Mouse (Mus musculus): Measurements from ENCODE around the gene Farp1.
"Not testable (repeated sequence)": the region's sequence is repeated elsewhere in the genome, so short reads cannot be mapped to it uniquely, and the experiment has no call there.

Gene Farp1

DNA sequence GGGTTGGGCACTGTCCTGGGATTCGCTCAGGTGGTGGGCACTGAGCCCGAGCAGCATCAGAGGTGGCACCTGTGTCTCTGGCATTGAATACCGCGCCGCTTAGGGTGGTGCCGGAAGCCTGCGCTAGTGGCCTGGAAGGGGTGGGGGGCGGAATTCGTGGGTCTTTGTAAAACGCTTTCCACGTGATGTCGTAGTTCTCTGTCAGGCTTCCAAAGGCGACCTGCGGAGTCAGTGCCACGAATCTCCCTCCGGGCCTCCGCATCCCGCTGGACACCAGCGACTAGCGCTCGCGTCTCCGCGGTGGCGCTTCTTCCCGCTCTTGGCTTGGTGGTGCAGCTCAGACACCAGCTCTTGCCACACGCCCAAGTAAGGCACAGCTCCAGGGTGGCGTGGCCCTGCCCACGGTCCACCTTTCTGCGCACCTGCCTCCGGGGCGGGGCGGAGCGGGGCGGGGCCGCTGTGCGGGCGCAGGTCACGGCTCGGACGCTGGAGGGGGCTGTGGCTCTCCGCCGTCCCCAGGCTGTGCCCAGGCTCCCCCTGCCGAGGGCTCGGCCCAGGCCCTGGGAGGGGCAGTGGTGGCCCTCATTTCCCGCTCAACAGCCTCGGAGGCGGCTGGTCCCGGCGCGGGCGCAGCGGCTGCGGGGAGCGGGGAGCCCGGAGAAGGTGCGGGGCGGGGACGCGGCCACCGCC lies at the start of gene Farp1:
Gene Farp1 (plus strand): TSS at position 228 of the 690 bp plus-strand sequence.
- DNase-seq (ENCODE audit: low spot score in 2 of 2), result peak; percentile 86 to 90

DNA sequence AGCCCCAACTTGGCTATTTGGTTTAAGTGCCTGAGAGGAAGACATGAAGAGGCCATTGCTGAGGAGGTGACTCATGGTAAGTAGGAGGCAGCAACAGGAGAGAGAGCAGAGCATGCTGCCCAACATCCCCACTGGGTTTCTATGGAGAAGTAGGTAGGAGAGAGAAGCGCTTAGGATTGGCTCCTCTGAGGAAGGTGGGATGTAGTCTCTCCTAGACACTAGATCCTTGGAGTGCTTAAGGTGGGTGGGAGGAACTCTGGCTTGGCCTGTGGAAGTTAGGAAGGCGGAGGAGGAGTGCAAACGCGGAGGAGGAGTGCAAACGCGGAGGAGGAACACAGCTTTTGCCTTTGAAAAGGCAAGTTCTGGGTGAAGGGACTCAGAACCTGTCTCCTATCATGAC lies 45.9 kb upstream of the Farp1 start:
- DNase-seq (ENCODE audit: low spot score in 2 of 2), result no peak

DNA sequence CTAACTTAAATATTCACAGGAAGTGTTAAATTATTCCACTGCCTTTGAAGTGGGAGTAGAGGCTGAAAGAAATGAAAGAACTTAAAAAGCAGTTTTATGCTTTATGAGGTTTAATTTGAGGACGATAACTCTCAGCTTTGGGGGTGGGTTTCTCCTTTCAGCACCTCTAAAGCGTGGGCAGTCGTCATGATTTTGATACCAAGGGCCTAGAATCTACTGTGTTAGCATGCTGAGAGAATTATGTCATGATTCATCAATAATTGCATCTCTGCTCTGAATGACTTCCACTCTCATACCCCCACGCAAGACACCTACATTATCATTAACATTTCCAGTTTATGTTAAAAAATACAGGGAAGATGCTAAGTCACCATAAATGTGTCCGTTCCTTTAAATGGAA lies 37.3 kb upstream of the Farp1 start:
- no peak for DNase-seq (ENCODE audit: low spot score in 2 of 2)

DNA sequence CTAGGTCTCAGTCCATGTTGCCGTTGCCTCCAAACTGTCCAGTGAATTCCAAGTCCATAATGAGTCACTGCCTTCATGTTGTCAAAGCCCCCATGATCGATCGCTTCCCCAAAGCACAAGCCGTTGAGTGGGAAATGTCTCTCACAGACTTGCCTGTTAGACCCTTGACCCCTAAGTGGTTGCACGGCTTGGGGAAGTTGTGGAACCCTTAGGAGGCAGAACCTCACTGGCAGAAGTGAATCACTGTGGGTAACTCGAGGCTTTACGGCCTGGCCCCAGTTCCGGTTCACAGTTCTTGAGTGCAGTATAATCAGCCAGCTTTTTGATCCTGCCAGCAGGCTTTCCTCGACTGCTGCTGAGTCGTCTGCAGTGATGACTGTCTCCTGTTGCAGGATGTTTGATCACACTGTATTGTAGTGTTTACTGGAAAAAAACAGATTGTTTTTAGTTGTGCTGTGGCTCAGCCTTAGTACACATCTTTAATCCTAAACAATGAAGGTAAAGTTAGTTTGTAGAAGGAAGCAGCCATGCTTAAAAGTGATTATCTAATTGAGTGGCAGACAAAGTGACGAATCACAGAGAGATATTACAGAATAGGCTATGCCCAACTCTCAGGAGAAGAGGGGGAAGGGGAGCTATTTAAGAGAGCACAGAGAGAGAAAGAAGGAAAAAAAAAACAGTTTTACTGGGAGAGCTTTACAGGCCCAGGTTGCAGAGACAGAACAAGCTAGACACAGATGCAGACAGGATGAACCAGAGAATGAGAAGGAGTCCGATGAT lies 34.2 kb upstream of the Farp1 start:
- DNase-seq (ENCODE audit: low spot score in 2 of 2), result no peak

DNA sequence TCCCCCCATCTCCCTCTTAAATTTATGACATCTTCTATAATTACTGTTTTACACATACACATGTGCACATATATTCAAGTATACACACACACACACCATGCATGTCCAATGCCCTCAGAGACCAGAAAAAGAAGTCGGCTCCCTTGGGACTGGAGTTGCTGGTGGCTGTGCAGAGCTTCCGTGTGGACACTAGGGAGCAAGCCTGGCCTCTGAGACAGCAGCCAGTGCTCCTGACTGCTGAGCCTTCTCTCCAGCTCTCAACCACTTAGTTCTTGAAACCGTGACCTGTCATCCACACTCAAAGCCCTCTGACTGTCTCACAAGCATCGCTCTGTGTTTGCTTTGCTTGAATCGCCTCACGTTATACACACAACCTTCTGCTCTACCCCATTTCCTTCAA lies 29.4 kb upstream of the Farp1 start:
- DNase-seq (ENCODE audit: low spot score in 2 of 2), result no peak

DNA sequence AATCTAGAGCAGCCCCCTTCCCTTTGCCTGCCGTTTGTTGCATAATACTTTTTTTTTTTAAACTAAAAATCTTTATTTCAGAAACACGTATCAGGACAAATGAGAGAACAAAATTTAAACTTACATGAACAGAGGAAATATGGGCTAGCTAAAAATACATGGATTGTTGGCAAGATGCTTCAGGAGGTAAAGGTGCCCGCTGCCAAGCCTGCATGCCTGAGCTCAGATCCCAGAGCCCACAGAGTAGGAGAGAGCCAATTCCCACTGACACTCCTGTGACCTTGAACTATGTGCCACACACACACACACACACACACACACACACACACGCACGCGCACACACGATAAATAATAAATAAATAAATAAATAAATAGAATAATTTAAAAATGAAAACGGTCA lies 29.0 kb upstream of the Farp1 start:
- no peak for DNase-seq (ENCODE audit: low spot score in 2 of 2)

DNA sequence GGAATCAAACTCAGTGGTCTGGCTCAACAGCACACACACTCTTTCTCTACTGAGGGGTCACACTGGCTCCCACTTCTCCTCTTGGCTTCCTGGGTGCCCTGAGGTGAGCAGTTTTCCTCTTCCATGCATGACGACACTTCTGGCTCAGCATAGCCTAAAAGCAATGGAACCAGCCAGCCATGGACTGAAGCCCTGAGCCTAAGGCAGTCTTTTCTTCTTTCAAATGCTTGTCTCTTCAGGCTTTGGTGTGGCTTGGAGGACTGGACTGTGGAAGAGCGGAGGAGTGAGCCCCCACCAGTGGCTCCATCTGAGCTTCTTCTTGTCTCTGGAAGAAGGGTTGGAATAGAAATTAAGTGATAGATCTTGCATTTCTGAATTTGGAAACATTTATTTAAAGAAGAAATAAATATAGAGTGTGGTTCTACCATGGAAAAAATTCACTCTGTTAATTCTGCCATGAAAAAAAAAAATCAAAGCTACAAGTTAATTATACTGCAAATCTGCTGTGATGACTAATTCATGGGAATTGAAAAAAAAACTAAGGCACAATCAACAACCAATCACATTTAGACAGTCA lies 19.8 kb upstream of the Farp1 start:
- DNase-seq (ENCODE audit: low spot score in 2 of 2), result no peak

DNA sequence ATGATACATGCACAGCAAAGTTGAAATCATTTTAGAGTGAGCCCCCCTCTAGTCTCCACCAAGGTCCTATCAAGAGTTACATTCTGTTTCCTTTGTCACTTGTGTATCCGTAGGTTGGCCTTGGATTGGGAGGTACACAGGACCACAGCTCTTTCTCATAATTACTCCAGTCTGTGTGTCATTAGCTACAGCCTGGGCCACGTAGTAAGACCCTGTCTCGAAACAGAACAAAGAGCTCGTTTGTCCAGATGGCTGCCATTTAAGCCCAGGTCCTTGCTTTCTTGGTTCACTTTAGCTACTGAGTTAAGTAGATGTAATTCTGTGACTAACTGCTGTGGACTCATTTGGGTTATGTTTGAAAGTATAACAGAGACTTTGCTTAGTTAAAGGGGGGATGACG lies 12.6 kb upstream of the Farp1 start:
- DNase-seq (ENCODE audit: low spot score in 2 of 2), result no peak

DNA sequence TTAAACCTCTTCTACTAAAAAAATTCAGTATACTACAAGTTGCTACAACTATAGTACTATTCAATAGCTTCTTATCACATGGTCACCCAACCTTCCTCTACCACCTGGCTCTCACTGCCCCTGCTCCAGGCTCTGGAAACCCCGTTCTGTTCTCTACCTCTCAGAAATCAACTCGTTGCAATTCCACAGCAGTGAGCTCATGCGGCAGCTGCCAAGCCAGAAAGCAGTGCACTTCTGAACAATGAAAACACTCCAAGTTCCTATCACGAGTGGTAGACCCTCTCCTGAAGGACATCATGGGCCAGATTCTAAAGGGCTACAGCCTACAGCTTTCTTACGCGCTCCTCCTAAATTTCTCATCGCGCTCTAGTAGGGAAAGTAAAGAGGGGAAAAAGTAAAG lies 9.6 kb upstream of the Farp1 start:
- no peak for DNase-seq (ENCODE audit: low spot score in 2 of 2)

DNA sequence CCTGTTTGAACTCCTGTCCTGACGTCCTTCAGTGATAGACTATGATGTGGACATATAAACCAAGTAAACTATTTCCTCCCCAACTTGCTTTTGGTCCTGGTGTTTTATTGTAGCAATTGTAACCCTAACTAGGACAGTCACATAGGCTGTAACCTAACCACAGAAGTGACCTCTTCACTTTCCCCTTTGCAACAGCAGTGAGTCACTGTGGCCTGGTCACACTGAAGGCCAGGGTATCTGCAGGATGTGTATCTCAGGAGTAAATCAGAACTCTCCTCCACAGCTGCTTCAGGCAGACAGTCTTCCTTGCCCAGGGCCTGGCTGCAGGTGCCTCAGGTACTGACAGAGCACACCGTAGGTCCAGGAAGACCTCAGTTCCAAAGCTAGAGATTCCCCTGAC lies 3.6 kb upstream of the Farp1 start:
- no peak for DNase-seq (ENCODE audit: low spot score in 2 of 2)

DNA sequence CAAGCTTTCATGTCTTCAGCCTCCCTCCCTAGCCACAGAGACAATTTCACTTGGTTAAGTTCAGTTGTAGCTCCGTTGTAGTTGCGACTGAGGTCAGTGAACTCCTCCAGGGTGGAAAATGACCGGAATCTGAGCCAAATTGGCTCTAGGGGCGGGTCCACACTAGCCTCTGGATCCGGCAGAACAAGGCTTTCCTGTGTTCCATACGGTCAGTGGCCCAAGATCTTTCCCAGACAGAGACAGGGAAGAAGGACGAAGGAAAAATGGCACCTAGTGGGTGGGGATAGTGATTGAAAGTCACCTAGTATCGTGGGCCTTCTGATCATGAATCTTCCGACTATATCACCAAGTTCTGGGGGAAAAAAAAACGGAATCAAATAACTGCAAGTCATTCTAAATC lies 475 bp upstream of the Farp1 start:
- DNase-seq (ENCODE audit: low spot score in 2 of 2), result no peak

DNA sequence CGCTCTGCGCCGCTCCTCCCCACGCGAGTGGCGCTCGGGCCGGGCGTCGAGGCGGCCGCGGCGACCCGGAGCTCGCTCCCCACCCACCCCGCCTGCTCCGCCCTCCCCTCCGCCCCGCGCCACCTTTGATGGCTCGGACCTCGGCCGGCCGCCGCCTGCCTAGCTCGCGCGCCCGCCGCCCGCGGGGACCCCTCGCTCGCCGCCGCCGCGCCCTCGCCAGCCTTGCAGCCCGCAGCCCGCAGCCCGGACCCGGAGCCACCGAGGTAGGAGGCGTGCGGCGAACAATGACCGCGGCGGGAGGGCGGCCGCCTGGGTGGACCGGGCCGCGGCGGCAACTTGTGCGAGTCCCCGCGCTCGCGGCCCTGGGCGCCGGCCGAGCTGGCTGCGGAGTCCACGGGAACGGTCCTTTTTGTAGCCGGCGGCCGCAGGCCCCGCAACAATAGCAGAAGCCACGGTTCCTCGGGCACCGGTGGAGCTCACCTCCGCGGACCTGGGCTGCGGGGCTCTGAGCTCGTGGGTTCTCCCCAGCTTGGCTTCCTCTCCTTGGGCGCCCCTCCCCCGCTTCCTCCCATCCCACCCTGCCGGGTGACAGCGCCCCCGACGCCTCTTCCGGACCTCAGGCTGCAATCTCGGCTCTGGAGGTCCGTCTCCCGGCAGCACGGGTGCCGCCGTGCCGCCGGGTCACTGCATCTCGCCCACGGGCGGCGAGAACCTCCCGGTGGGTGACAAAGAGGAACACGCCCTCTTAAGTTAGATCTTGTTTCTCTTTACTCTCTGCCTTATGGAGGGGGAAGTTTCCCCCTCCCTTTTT lies 868 bp downstream of the Farp1 start:
- peak; percentile 13 to 51 for DNase-seq (ENCODE audit: low spot score in 2 of 2)

DNA sequence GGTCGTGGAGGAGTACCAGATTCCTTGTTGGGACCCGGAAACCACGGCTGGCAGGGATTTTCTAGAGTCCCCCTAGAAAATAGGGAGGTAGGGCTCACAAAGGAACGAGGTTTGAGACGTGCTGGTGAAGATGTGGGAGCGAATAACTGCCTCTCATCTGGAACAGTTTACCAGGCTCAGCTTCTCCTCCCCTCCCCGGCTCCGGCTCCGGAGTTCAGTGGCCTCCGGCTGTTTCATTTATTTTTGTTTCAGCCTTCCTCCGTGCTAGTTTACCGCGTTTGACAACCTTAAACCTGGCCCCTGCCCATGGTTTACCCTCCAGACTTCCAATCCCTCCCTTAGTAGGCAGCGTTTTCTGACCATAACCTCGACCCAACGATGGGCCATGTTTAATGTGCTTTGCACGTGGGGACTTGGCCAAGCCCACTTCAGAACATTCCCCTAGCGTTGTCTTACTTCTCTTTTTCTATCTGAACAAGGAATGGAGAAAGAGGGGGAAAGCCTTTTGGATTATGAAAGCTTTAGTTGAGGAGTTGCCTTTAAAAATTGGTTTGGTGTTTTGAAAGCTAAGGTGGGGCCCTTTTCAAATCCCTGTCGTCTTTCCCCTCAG lies 1.7 kb downstream of the Farp1 start:
- no peak for DNase-seq (ENCODE audit: low spot score in 2 of 2)

DNA sequence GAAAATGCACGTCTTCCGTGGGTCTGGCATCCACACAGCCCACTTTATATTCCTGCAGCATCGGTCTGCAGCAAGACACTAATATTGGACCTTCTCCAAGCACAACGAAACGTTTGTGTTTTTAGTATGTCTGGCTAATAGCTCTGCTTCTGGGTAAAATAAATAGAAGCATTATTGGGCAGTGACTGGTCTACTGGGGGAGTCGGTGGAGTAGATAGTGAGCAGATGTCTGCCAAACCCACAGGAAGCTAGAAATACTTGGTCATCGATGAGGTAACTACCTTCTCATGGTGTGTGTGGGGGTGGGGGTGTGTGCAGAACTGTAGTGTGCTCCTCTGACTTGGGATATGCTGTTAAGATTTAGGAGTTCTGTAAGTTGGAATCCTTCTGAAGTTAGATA lies 2.3 kb downstream of the Farp1 start:
- no peak for DNase-seq (ENCODE audit: low spot score in 2 of 2)

DNA sequence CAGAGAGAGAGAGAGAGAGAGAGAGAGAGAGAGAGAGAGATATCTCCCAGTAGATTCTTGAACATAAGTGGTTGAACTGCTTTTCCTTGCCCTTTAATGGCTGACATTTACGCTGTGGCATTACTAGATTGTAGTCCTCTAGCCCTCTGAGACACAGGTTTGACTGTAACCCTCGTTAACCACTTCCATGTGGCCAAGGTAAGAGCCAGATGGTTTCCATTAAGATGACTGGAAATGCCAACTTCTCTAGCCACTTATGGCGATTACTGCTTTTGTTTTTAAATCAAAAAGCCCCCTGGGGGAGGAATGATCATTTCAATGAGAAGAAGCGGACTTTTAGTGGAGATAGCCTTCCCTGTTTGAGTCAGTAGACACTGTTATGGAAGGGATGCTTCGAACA lies 3.7 kb downstream of the Farp1 start:
- DNase-seq (ENCODE audit: low spot score in 2 of 2), result no peak

DNA sequence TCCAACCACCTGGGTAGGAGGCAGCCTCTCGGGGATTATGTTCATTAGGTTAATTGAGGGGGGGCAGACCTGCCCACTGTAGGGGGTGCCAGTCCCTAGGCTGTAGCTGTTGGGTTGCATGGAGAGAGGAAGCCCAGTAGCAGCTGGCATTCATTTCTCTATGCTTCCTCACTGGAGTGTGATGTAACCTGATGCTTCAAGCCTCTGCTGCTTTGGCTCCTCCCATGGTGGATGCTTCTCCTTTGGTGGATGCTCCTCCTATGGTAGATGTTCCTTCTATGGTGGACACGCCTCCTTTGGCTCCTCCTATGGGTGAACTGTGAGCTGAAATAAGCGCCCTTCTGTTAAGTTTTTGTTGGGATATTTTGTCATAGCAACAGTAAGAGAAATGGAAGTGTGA lies 9.1 kb downstream of the Farp1 start:
- DNase-seq (ENCODE audit: low spot score in 2 of 2), result no peak

DNA sequence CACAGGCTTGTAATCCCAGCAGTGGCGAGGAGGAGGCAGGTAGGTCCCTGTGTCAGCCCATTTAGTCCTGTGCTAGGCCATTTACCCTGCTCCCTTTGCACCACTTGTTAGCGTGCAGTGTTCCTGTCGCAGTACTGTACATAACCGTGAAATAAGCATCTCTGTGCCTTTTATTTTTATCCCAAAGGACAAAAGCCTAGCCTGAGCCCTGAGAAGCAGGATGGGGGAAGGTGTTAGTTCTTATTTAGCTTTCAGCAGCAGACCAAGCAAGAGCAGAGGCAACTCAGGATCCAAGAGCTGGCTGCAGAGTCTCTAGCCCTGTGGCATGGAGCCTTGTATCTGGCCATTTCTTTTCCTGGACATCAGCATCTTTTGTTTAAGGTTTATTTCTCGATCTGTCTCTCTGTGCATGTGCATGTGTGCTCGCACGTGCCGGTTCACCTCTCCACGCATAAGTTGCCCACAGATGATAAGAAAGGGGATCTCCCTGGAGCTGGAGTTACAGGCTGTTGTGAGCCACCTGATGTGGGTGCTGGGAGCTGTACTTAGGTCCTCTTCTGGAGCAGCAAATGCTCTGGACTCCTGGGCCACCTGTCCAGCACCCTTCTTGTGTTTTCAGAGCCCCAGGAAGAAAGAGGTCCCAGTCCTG lies 11.4 kb downstream of the Farp1 start:
- DNase-seq (ENCODE audit: low spot score in 2 of 2), result no peak

DNA sequence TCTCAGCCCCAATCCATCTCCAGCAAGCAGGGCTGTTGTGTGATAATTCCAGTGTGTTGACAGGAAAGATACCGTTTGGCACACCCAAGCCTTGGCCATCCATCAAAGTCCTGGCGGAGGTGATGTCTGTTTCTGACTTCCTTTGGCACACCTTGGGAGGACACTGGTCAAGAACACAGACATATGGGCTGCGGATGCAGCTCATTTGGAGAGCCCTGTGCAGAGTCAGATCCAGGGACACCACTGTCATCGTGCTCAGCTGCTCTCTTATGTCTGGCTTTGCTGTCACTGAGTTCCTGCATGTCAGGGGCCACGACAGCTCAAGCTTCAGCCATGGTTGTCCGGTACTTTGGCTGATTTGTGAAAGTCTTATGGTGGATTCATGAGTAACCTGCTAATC lies 12.8 kb downstream of the Farp1 start:
- DNase-seq (ENCODE audit: low spot score in 2 of 2), result no peak

DNA sequence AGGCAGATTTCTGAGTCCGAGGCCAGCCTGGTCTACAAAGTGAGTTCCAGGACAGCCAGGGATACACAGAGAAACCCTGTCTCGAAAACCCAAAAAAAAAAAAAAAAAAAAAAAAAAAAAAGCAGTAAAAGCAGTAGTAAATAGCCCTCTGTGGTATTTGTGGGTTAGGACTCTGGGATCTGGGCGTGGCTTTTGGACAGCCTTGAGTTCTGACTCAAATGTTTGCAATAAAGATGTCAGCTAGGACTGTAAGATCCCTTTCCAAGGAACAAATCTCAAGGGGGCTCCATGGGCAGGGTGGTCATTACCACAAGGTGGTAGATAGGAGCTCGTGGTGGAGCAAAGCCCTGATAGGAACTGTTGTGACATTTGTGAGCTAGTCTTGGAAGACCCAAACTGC lies 16.0 kb downstream of the Farp1 start:
- not testable (repeated sequence) for DNase-seq (ENCODE audit: low spot score in 2 of 2)

DNA sequence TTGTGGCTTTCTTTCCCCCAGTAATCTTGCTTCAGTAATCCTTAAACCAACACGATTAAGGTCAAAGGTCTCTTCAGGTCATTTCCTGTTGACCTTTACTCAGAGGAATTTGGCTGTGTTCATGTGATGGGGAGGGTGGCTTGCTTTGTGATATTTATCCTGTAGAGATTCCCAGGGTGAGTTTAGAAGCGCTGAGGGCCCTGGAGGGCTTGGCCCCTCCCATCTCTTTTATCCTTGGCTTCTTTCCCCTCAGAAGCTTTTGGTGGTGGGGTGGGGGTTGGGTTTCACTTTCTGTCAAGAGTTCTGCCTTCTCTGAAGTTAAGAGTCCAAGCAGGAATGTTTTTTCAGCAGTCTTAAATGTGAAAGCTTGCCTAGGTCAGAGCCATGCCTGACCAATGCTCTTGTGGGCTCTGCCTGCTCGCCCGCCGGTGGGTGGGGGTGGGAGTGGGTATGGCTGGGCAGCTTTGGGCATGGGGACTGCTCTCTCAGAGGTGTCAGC lies 18.1 kb downstream of the Farp1 start:
- DNase-seq (ENCODE audit: low spot score in 2 of 2), result no peak

DNA sequence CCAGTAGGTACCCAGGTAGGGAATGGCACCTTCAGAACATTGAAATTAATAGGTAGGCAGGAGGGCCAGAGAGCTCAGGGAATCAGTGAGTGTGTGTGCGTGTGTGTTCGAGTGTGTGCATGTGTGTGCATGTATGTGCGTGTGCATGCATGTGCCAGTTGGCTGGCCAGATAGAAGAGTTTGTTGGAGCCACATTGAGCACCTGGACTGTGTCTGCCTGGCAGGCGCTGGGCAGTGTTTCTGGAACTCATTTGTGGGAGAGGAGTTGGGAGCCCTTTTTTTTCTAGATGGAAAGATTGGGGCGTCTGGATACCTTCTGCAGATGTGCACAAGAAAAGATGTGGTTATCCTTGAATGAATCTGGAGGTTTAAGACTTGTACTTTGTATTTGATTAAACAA lies 19.1 kb downstream of the Farp1 start:
- DNase-seq (ENCODE audit: low spot score in 2 of 2), result no peak
